8 mouse cellular contexts compared by ENCODE assay signal in the genomic region with DNA sequence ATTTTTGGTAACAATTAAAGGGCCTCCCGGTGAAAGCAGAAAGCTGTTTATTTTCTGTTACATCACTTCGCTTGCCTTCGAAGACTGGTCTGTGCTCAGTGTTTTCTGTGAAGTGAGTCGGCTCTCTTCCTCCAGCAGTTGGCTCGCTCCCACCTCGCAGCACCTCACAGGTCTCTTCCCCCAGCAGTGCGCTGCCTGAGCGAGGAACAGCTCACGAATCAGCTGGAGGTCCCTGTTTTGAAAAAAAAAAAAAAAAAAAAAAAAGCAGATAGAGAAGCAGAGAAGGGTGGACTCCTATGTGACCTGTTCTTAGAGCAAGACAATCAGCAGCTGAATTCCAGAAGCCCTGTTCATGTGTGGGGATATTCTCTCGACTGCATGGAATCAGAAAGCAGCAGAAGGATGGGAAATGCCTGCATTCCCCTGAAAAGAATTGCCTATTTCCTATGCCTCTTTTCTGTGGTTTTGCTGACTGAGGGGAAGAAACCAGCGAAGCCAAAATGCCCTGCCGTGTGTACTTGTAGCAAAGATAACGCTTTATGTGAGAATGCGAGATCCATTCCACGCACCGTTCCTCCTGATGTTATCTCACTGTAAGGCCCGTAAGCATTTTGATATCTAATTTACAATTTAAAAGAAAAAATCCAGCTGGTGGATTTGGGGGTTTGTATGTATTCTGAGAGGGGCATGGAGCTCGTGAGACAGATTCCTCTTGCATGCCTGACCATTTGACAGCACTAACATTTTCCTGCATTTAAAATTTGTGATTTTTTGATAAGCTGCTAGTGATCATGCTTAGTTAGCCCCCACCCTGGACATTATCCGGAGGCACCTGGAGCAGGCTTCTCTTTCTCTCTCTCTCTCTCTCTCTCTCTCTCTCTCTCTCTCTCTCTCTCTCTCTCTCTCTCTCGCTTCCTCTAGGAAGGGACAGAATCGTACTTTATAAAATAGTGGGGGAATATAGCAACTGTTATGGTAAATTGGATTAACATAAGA. TPM values are rescaled to one million over a fixed set of nuclear protein-coding genes. Genes with fewer than 3 reads are reported as not detected.
DNase-seq lines count a peak whose midpoint lies in the region; ATAC-seq lines count a peak whose summit lies in the region.

Gene Lgi1, plus strand, starts transcription at position 32 of the 996 bp plus-strand sequence.

- no peak for ATAC-seq in heart, embryonic 13.5 days (ENCODE audit: extremely low read depth, insufficient number of reproducible peaks, low FRiP score, low TSS enrichment)
- ATAC-seq in forebrain, embryonic 15.5 days (replicated peaks): peak; percentile 62
- no peak for ATAC-seq in liver, embryonic 12.5 days
- ATAC-seq in megakaryocyte-erythroid progenitor cell, adult 5-6 weeks (replicated peaks; ENCODE audit: low FRiP score, low TSS enrichment, poor library complexity, severe bottlenecking): no peak

- intact Hi-C loops in left cerebral cortex, postnatal 14 days (cut with DNase I): loop anchor here (1.0 to 2.0 kb wide), 2 partner anchors 41 to 58 kb away; partner anchors contain the start of gene Fra10ac1

- WGBS in heart, embryonic 13.5 days: 22% methylated on average over 21 of the region's 21 CpGs
- WGBS in forebrain, embryonic 15.5 days: 13% methylated on average over 21 of the region's 21 CpGs
- 13% methylated on average over 21 of the region's 21 CpGs for WGBS in liver, embryonic 12.5 days (ENCODE audit: insufficient replicate concordance)

- no peaks in the 10 kb centered on the region for H3K9me3 ChIP-seq in heart, embryonic 13.5 days
- H3K9me3 ChIP-seq in forebrain, embryonic 15.5 days: no peaks in the 10 kb centered on the region
- H3K9me3 ChIP-seq in liver, embryonic 12.5 days (replicated peaks): no peaks in the 10 kb centered on the region

- H3K36me3 ChIP-seq in heart, embryonic 13.5 days: no peaks in the 10 kb centered on the region
- no peaks in the 10 kb centered on the region for H3K36me3 ChIP-seq in forebrain, embryonic 15.5 days
- H3K36me3 ChIP-seq in liver, embryonic 12.5 days: no peaks in the 10 kb centered on the region

- no peak for DNase-seq in heart, postnatal 4 days
- peak; percentile 67 to 73 for DNase-seq in left cerebral cortex, postnatal 14 days (ENCODE audit: low spot score in 2 of 2)
- peak; percentile 65 for DNase-seq in right cerebral cortex, postnatal 14 days

- peaks cover 11% of the 10 kb centered on the region for H3K4me1 ChIP-seq in heart, embryonic 13.5 days
- no peaks in the 10 kb centered on the region for H3K4me1 ChIP-seq in brown adipose tissue, adult 24 weeks (ENCODE audit: control insufficient read depth, insufficient read depth, insufficient read length, low read length)
- peaks cover 23% of the 10 kb centered on the region for H3K4me1 ChIP-seq in forebrain, embryonic 15.5 days
- H3K4me1 ChIP-seq in liver, embryonic 12.5 days: no peaks in the 10 kb centered on the region

- no peak within 1 kb of the TSS for H3K27ac ChIP-seq in heart, embryonic 13.5 days (replicated peaks)
- H3K27ac ChIP-seq in brown adipose tissue, adult 24 weeks (replicated peaks; ENCODE audit: low read depth, low read length): no peak within 1 kb of the TSS; the same call in 1 of the 2 replicates
- H3K27ac ChIP-seq in forebrain, embryonic 15.5 days (replicated peaks): peak within 1 kb of the TSS; percentile 89
- no peak within 1 kb of the TSS for H3K27ac ChIP-seq in liver, embryonic 12.5 days

- H3K9ac ChIP-seq in heart, embryonic 13.5 days: peak within 1 kb of the TSS; percentile 56
- H3K9ac ChIP-seq in forebrain, embryonic 15.5 days (replicated peaks): peak within 1 kb of the TSS; percentile 48
- H3K9ac ChIP-seq in liver, embryonic 12.5 days: no peak within 1 kb of the TSS

- peak within 1 kb of the TSS; percentile 65 for H3K4me2 ChIP-seq in heart, embryonic 13.5 days
- H3K4me2 ChIP-seq in forebrain, embryonic 15.5 days (replicated peaks): peak within 1 kb of the TSS; percentile 50
- H3K4me2 ChIP-seq in liver, embryonic 12.5 days: no peak within 1 kb of the TSS

- H3K27me3 ChIP-seq in heart, embryonic 13.5 days (replicated peaks): peaks cover 22% of the 10 kb centered on the region; the same call in 1 of the 2 replicates
- H3K27me3 ChIP-seq in forebrain, embryonic 15.5 days: no peaks in the 10 kb centered on the region
- peaks cover 31% of the 10 kb centered on the region for H3K27me3 ChIP-seq in liver, embryonic 12.5 days (replicated peaks)

- peak within 1 kb of the TSS; percentile 32 for H3K4me3 ChIP-seq in heart, embryonic 13.5 days
- H3K4me3 ChIP-seq in brown adipose tissue, adult 24 weeks (ENCODE audit: insufficient read depth, low read depth, low read length): peak within 1 kb of the TSS; percentile 26; the same call in 1 of the 2 replicates
- peak within 1 kb of the TSS; percentile 33 for H3K4me3 ChIP-seq in forebrain, embryonic 15.5 days
- H3K4me3 ChIP-seq in liver, embryonic 12.5 days: no peak within 1 kb of the TSS

RNA-seq across cellular contexts. Expression of gene Lgi1, which starts in this region (rescaled TPM):
- 0.05 TPM in 1 of 2 replicates, not detected in the other for polyA plus RNA-seq in heart, embryonic 13.5 days (2015; fragmentation: Nextera tagmentation; extraction: Ambion mirVana)
- total RNA-seq in heart, postnatal 4 days (2021): under 1 TPM; 0.24 to 0.36 TPM
- polyA plus RNA-seq in brown adipose tissue, adult 24 weeks (2012; ENCODE audit: insufficient read depth, insufficient read length, missing spikeins): 4.0 and 9.8 TPM in 2 replicates
- polyA plus RNA-seq in forebrain, embryonic 15.5 days (2015; fragmentation: Nextera tagmentation; extraction: Ambion mirVana): 13.0 and 14.4 TPM in 2 replicates
- 100 to 1,000 TPM; 117 to 127 TPM for total RNA-seq in left cerebral cortex, postnatal 14 days (2021)
- 0.05 TPM in 1 of 2 replicates, not detected in the other for polyA plus RNA-seq in liver, embryonic 12.5 days (2016; fragmentation: Nextera tagmentation; extraction: Ambion mirVana)
- total RNA-seq in megakaryocyte-erythroid progenitor cell, adult 5-6 weeks (2014; fragmentation: Nextera tagmentation): not detected in 2 replicates
- not detected in 2 replicates for total RNA-seq in megakaryocyte-erythroid progenitor cell, adult 5-6 weeks (2017)

Comparison
In these comparisons a context has a peak if more than half of its experiments do, and no peak if none do; other contexts are left out.
1. RNA of gene Lgi1 (total RNA-seq): 117 to 127 TPM in left cerebral cortex, postnatal 14 days; 0.24 to 0.36 TPM in heart, postnatal 4 days and not detected in megakaryocyte-erythroid progenitor cell, adult 5-6 weeks; every median in the first group is over 10 times any median in the second.